Mouse (Mus musculus): ENCODE measurements around the gene Gm20388.

- TF ChIP-seq POLR2A (IDR thresholded peaks at IDR 0.05; ENCODE audit: borderline replicate concordance, insufficient read depth, low read length): no peak
- TF ChIP-seq CTCF (IDR thresholded peaks at IDR 0.05; ENCODE audit: borderline replicate concordance, insufficient read depth, low read depth, low read length): no peak
Observed at GRCm38 (mm10) chr8:124265130-124265529, 4354.5 kb downstream of the Gm20388 start.
